Mouse (Mus musculus) A20 (cell line): ENCODE data around the gene Cep57l1.
A peak's percentile ranks its signal among the peaks of the same experiment; 100 is the strongest.

Source experiments
- DNase-seq: peaks from one replicate; pipeline ENCODE4 v3.0.0-alpha.2; 2011; ENCODE audit warnings: low read depth, low spot score

The Cep57l1 gene

GRCm38 (mm10) chr10:41744006-41744405 lies 65.7 kb downstream of the Cep57l1 start:
- no peak for DNase-seq

DNA sequence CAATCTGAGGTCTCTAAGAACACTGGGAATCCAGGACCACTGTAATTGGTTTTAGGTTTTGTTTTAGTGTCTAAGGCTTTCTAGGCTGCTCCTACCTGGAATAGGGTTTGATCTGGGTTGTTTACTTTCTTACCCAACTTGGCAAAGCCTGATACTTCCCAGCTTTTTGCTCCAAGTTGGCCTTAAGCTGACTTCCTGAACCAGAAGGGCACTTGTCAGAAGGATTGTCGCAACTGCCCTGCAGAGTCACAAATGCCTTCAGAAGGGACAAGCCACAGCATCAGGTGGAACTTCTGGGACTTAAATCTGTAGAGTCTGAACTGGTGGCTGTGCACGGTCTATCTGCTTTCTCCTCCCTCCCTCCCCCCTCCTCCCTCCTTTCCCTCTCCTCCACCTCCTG lies 69.5 kb downstream of the Cep57l1 start:
- no peak for DNase-seq

GRCm38 (mm10) chr10:41737245-41737644 lies 72.4 kb downstream of the Cep57l1 start:
- DNase-seq = no peak

DNA sequence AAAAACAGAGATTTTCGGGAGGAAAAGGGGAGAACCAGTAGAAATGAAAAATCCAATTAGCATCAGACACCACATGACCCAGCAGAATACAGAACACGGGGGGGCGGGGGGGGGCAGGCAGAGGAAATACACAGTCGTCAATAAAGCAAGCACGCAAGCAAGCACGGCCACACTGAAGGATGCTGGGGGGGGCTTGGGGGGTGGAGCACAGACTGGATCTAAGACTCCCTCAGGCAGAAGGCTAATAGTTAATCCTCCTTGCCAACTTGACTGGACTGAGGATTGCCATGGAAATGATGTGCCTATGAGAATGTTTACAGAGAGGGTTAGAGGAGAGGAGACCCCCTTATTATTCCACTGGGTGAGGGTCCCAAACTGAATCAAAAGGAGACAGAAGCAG lies 74.3 kb downstream of the Cep57l1 start:
- no peak for DNase-seq

DNA sequence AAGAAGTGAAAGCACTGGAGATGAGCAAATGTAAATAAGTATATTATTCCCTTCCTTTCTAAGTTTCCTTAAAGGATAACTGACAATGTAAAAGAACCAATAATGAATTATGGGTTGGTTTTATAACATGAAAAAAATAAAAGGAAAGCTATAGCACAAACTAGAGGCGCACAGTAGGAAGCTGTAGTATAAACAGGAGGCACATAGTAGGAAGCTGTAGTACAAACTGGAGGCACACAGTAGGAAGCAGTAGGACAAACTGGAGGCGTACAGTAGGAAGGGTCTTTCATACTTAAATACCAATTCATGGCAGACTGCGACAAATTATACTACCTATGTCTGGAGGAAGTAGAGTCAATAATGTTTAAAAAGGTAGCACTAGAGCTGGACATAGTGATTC lies 76.5 kb downstream of the Cep57l1 start:
- DNase-seq = no peak

- no peak for DNase-seq
Observed at GRCm38 (mm10) chr10:41731932-41732331, 77.7 kb downstream of the Cep57l1 start.

GRCm38 (mm10) chr10:41730746-41731145 lies 78.9 kb downstream of the Cep57l1 start:
- no peak for DNase-seq

DNA sequence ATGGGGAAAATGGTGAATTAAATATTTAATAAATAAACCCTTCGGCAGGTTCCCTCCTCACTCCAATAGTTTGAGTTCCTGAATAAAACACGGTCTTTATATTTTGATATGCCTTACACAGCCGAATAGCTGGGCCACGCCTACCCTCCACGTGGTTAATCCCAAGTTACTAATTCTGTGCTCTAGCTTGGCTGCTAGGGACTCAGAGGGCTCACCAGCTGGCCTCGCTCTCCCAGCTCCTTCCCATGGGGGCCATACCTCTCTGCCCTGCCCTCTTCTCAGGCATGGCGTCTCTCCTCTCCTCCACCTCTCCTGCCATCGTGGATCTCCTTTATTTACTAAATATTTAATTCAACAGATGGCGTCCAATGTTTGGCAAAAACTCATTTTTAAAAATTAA lies 83.5 kb downstream of the Cep57l1 start:
- no peak for DNase-seq

GRCm38 (mm10) chr10:41719587-41719986 lies 90.1 kb downstream of the Cep57l1 start:
- DNase-seq = no peak

DNA sequence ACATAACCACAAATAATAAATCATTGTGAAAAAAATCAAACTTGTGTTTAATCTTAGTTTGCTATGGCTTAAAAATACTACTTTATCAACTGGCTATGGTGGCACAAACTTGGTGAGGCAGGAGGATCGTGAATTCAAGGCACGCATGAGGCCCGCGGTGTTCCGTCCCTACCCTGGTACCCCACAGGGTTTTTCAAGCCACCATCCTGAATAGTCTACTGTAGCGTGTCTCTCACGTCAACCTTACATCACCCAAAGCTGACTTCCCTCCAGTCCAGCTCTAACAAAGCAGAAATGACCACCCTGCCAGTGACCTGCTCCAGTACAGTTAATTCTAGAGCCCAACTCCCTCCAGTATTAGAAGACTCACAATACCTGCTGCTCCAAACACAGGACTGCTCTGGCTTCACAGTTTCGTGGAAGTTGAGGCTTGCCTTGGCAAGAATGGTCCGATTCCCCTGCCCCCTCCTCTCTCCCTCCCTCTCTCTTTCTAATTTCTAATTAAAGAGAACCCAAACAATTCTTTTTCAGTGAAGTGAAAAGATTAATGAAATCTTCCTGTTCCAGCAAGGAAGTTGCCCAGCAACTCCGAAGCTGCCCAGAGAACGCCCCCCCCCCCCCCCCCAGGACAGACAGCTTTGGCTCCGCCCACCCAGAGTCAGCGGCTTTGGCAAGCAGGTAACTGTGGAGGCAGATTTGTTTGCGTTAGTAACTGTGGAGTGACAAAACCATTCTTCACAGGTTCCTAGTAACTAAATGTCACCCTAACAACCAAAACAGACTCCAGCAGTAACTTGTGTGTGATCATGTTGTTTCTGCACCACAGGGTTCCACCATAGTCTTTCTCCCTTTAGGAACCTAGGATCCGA lies 93.4 kb downstream of the Cep57l1 start, which contains the start of gene Ccdc162:
Gene Ccdc162, minus strand, starts transcription at position 606 of the 869 bp plus-strand sequence.
- no peak for DNase-seq

GRCm38 (mm10) chr10:41715557-41715956 lies 94.1 kb downstream of the Cep57l1 start:
- DNase-seq = no peak

DNA sequence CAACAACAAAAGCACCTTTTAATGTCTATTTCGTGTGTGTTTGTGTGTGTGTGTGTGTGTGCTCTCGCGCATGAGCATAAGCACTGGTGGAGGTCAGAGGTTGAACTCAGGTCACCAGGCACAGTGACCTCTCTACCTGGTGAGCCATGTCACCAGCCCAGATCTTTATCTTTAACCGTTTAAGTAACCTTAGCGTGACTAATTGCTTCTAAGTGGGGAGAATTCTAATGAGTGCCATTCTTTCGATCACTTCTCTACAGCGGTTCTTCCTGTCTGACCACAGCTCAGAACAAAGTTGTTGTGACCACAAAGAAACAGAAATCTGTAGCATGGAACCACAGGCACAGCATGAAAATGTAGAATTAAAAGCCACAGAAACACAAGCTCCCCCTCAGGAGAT lies 98.2 kb downstream of the Cep57l1 start:
- DNase-seq = peak; percentile 32

DNA sequence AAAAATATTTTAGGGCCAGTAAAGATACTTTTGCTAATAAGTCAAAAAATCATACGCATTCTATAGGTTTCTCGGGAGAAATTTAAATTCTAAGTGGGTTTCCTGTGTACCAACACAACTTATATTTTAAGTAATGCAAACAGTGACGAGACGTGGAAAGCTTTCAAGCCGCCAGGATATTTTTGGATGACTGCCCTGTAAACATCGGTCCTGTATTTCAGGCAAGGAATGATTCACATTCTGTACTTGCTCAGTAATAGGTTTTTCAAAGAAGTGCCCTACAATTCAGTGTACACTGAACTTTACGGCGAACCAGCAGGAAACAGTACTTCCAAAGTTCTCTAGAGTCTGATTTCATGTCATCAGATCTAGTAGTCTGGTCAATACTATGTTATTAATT lies 98.9 kb downstream of the Cep57l1 start:
- DNase-seq = no peak

DNA sequence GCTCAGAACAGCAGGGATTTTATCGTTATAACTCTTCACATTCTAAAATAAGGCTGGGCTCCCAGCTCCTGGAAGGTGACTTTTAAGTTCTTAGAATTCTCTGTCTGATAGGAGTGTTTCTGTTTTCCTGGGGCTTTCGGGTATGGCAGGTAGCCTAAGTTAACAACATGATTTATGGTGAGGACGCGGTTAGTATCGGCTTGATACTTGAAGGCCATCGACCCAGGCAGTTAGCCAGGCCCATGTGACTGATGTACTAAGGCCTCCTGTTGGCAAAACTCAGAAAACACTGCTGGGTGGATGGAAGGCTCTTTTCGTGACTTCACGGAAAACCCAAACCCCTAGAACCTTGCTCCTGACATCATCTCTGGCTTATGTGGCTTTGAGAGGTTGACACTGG lies 100.3 kb downstream of the Cep57l1 start:
- DNase-seq = no peak

- no peak for DNase-seq
Observed at GRCm38 (mm10) chr10:41699669-41700068, 110.0 kb downstream of the Cep57l1 start.

DNA sequence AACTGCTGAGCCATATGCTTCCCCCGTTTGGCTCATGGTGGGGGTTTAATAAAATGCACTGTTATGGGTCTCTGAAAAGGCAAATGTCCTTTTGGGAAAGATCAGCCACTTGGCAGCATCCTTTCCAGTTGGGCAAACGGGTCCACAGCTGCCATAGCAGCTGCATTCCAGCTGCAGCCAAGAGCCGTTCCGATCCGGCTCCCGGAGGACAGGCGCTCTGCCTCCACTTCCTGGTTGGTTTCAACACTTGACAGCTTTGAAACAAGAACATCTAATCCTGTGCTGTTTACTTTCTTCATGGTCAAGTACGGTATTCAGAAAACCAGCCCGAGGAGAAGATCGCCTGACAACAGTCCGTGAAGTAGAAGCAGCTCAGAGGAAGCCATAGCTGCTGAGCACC lies 112.6 kb downstream of the Cep57l1 start:
- DNase-seq = no peak

GRCm38 (mm10) chr10:41690978-41691377 lies 118.7 kb downstream of the Cep57l1 start:
- no peak for DNase-seq

DNA sequence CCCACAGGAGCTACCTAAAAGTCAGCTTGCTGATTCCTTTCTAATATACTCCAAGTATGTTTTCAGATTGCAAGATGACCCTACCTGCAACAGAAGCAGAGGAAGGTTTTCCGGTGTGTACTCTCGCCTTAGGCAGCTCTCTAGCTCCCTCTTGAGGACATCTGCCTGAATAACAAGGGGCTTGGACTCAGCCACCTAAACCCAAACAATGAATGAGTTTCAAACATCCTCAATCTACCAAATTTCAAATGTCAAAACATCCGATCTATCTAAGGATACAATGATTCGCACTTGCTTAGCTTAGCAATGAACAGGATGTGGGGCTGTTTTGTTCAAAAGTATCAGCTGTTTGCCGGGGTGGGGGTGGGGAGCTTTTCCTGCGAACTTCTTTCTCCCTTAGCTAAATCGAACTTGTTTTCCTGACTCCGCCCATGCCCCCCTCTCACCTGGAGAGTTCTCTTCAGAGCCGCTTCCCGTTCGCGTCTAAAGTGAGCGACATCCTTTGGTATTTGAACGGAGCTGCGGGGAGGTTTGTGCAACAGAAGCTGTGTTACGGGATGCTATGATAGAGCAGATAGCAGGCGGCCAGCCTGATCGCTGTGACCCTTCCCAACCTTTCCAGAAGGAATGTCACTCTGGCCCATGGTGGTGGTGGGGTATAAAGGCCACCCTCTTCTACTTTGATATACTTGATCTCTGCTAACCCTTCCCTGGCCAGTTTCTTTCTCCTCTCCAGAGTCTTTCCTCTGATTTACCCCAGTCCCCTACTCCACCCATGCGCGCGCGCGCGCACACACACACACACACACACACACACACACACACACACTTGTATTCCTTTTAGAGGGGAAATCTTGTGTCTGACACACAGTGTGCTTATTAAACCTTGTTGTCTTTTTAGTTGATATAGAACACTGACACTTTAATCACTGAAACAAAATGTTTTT lies 119.5 kb downstream of the Cep57l1 start:
- peak; percentile 65 for DNase-seq

DNA sequence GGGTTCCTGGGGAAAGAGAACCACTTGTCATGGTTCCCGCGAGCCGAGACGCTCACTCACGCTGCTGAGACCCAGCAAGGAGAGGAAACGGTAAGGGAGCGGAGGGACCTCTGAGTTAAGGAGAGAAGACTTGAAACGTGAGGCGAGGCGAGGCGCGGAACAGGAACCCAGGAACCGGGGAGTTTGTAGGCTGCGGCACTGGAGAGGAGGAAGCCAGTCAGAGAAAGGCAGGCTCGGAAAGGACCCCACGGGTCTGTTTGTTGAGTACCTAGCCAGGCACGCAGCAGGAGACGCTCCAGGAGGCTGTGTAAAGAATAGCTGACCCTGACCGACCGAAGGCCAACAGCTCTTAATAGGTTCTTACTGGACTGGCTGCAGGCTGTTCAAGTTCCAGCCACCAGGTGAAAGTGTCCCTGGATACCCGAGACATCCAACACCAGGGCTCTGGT lies 125.1 kb downstream of the Cep57l1 start:
- DNase-seq = no peak

- DNase-seq = peak; percentile 83
Observed at GRCm38 (mm10) chr10:41682546-41683393, 126.9 kb downstream of the Cep57l1 start.

GRCm38 (mm10) chr10:41678746-41679360 lies 130.8 kb downstream of the Cep57l1 start:
- DNase-seq = peak; percentile 75
